Mouse (Mus musculus): ENCODE measurements around the gene Gm42906. TPM values are rescaled to one million over a fixed set of nuclear protein-coding genes. Genes with fewer than 3 reads are reported as not detected.
A peak's percentile ranks its signal among the peaks of the same experiment; 100 is the strongest.

Gene Gm42906
- polyA plus RNA-seq, 1 experiment from 2014 or later: 0.52 TPM

DNA sequence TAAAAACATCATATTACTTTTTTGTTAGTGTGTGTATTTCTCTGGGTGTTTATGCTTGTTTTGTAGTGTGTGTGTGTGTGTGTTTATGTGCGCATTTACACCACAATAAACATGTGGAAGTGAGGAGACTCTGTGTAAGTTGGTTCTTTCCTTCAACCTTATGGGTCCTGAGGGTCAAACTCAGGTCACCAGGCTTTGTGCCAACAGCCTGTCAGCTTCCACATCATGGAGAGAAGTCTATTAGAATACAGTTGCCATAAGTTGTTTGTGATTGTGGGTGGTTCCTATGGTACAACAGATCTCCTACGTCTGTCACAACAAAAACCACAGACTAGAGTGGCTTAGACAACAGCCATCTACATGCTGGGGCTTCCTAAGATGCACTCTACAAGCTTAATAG is 127.7 kb downstream of the Gm42906 start:
- DNase-seq (ENCODE audit: low spot score): no peak
- Histone ChIP-seq H3K9me3 (ENCODE audit: control insufficient read depth, low read length) (no peaks in the 10 kb centered on the region), H3K27me3 (ENCODE audit: control insufficient read depth, insufficient read depth, low read length) (no peaks in the 10 kb centered on the region), H3K27ac (replicated peaks) (no peak overlapping the region), H3K4me3 (ENCODE audit: low read depth, low read length) (no peak overlapping the region), H3K4me1 (replicated peaks; ENCODE audit: control insufficient read depth, insufficient read depth) (no peaks in the 10 kb centered on the region), H3K9ac (ENCODE audit: low read length) (no peak overlapping the region), H3K4me2 (replicated peaks; ENCODE audit: low read depth) (no peak overlapping the region), H3K36me3 (ENCODE audit: control insufficient read depth, insufficient read depth, low read length) (no peaks in the 10 kb centered on the region)
- 66% methylated on average over 2 of the region's 2 CpGs for WGBS
- no peak for ATAC-seq (ENCODE audit: low FRiP score, low TSS enrichment)
- TF ChIP-seq EP300 (optimal IDR thresholded peaks at IDR 0.05) (no peak), CTCF (IDR thresholded peaks at IDR 0.05; ENCODE audit: low read depth) (no peak)

DNA sequence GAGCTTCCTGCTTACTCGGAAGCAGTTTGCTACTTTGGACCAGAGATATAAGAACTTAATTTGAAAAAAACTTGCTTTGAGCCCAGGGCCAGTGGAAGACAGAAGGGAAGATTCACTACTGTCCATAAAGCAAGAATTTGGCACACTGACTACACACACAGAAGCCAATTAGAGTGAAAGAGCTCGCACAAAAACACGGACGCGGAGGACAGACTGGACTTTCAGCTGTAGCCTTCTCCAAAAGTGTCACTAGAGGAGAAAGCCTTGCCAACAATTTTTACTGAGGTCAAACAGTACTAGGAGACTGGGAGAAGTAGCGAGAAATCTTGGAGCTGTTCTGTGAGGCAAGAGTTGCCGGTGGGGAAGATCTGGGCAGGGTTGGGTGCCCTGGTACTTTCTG is 128.4 kb downstream of the Gm42906 start:
- no peak overlapping the region for H3K9ac ChIP-seq (ENCODE audit: low read length)
- 64% methylated on average over 7 of the region's 7 CpGs for WGBS
- no peak overlapping the region for H3K27ac ChIP-seq (replicated peaks)
- H3K4me2 ChIP-seq (replicated peaks; ENCODE audit: low read depth): no peak overlapping the region
- no peak for DNase-seq (ENCODE audit: low spot score)
- no peaks in the 10 kb centered on the region for H3K9me3 ChIP-seq (ENCODE audit: control insufficient read depth, low read length)
- H3K27me3 ChIP-seq (ENCODE audit: control insufficient read depth, insufficient read depth, low read length): no peaks in the 10 kb centered on the region
- H3K4me1 ChIP-seq (replicated peaks; ENCODE audit: control insufficient read depth, insufficient read depth): no peaks in the 10 kb centered on the region
- ATAC-seq (ENCODE audit: low FRiP score, low TSS enrichment): no peak
- TF ChIP-seq EP300 (optimal IDR thresholded peaks at IDR 0.05) (no peak), CTCF (IDR thresholded peaks at IDR 0.05; ENCODE audit: low read depth) (no peak)
- H3K4me3 ChIP-seq (ENCODE audit: low read depth, low read length): no peak overlapping the region
- no peaks in the 10 kb centered on the region for H3K36me3 ChIP-seq (ENCODE audit: control insufficient read depth, insufficient read depth, low read length)

DNA sequence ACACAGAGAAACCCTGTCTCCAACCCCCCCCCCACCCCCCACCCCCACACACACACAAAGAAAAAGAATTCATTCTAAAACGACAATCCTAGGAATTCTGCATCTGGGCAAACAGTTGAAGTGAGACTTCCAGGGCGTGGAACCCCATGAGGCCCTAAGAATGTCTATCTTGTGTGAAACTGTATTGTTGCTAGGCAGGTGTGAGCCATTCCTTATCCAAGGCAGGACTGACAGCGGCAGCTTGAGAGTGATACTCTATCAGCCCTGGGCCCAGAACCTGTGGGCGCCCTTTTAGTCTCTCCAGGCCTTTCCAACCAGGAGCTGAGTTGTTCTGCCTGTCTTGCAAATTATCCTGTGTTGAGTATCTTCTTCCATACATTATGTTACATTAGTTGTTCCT is 129.6 kb downstream of the Gm42906 start:
- no peaks in the 10 kb centered on the region for H3K9me3 ChIP-seq (ENCODE audit: control insufficient read depth, low read length)
- no peaks in the 10 kb centered on the region for H3K36me3 ChIP-seq (ENCODE audit: control insufficient read depth, insufficient read depth, low read length)
- no peaks in the 10 kb centered on the region for H3K4me1 ChIP-seq (replicated peaks; ENCODE audit: control insufficient read depth, insufficient read depth)
- no peak overlapping the region for H3K9ac ChIP-seq (ENCODE audit: low read length)
- H3K4me2 ChIP-seq (replicated peaks; ENCODE audit: low read depth): no peak overlapping the region
- WGBS: 45% methylated on average over 4 of the region's 4 CpGs
- H3K27ac ChIP-seq (replicated peaks): no peak overlapping the region
- DNase-seq (ENCODE audit: low spot score) (no peak), ATAC-seq (ENCODE audit: low FRiP score, low TSS enrichment) (no peak)
- no peaks in the 10 kb centered on the region for H3K27me3 ChIP-seq (ENCODE audit: control insufficient read depth, insufficient read depth, low read length)
- H3K4me3 ChIP-seq (ENCODE audit: low read depth, low read length): no peak overlapping the region
- TF ChIP-seq CTCF (IDR thresholded peaks at IDR 0.05; ENCODE audit: low read depth) (no peak), EP300 (optimal IDR thresholded peaks at IDR 0.05) (no peak)

DNA sequence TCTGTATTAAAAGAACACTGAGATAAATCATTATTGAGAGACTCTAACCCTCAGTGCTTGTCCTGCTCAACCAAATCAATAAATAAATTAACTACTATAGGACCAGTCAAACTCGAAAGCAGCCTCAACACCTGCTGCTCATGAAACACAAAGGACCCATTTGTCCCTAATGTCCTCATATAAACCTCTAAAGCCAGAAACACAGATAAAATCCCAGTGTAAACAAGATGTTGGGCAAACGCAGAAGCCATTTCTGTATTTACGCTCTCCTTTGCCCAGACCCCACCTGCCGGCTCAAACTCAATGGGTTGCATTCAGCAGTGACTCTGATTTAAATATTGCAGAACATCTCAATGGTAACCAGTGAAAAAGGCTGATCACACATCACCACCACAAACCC is 131.7 kb downstream of the Gm42906 start:
- Histone ChIP-seq H3K36me3 (ENCODE audit: control insufficient read depth, insufficient read depth, low read length) (no peaks in the 10 kb centered on the region), H3K9me3 (ENCODE audit: control insufficient read depth, low read length) (no peaks in the 10 kb centered on the region), H3K27me3 (ENCODE audit: control insufficient read depth, insufficient read depth, low read length) (no peaks in the 10 kb centered on the region), H3K27ac (replicated peaks) (no peak overlapping the region), H3K4me2 (replicated peaks; ENCODE audit: low read depth) (no peak overlapping the region), H3K4me1 (replicated peaks; ENCODE audit: control insufficient read depth, insufficient read depth) (no peaks in the 10 kb centered on the region), H3K4me3 (ENCODE audit: low read depth, low read length) (no peak overlapping the region), H3K9ac (ENCODE audit: low read length) (no peak overlapping the region)
- DNase-seq (ENCODE audit: low spot score) (peak; percentile 53), ATAC-seq (ENCODE audit: low FRiP score, low TSS enrichment) (peak; percentile 90)
- whole genome bisulfite sequencing: 37% methylated on average over 4 of the region's 4 CpGs
- TF ChIP-seq CTCF (IDR thresholded peaks at IDR 0.05; ENCODE audit: low read depth) (peak; percentile 30; the same call in 1 of the 2 replicates), EP300 (optimal IDR thresholded peaks at IDR 0.05) (no peak)

DNA sequence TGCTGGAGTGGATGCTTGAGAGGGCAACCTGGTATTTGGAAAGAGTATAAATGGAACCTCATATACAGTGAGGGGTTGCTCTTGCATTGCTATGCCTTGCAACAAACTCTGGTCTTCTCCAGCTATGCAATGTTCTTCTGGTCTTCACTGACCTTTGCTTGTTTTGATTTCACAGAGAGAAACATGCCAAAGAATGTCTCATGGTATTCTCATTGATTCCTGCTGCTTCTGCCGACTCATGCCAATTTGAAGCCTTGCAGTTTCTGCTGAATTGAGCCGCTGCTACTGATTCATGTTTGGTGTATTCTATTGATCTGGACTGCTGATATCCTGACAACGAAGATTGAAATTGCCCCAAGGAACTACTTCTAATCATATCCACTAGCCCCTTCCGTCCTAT is 134.4 kb downstream of the Gm42906 start:
- TF ChIP-seq EP300 (optimal IDR thresholded peaks at IDR 0.05) (no peak), CTCF (IDR thresholded peaks at IDR 0.05; ENCODE audit: low read depth) (no peak)
- no peaks in the 10 kb centered on the region for H3K4me1 ChIP-seq (replicated peaks; ENCODE audit: control insufficient read depth, insufficient read depth)
- no peak for DNase-seq (ENCODE audit: low spot score)
- no peak for ATAC-seq (ENCODE audit: low FRiP score, low TSS enrichment)
- H3K27ac ChIP-seq (replicated peaks): no peak overlapping the region
- H3K36me3 ChIP-seq (ENCODE audit: control insufficient read depth, insufficient read depth, low read length): no peaks in the 10 kb centered on the region
- no peak overlapping the region for H3K4me2 ChIP-seq (replicated peaks; ENCODE audit: low read depth)
- 85% methylated on average over 4 of the region's 4 CpGs for WGBS
- no peaks in the 10 kb centered on the region for H3K9me3 ChIP-seq (ENCODE audit: control insufficient read depth, low read length)
- H3K9ac ChIP-seq (ENCODE audit: low read length): no peak overlapping the region
- no peak overlapping the region for H3K4me3 ChIP-seq (ENCODE audit: low read depth, low read length)
- no peaks in the 10 kb centered on the region for H3K27me3 ChIP-seq (ENCODE audit: control insufficient read depth, insufficient read depth, low read length)

DNA sequence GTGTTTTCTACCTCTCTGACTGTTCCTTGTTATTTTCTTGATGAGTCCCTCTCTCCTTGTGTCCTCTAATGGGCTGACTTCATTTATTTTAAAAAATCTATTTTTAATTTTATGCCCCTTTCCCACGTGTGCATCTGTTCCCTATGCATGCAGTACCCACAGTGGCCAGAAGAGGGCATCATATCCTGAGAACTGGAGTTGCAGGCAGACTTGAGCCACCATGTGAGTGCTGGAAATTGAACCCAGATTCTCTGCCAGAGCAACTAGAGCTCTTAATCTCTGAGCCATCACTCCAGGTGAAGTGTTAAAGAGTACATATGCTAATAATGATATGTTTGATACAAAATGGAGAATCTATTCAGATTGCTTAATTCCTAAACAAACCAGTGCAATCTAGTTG is 135.7 kb downstream of the Gm42906 start:
- ATAC-seq (ENCODE audit: low FRiP score, low TSS enrichment) (no peak), DNase-seq (ENCODE audit: low spot score) (no peak)
- Histone ChIP-seq H3K9me3 (ENCODE audit: control insufficient read depth, low read length) (no peaks in the 10 kb centered on the region), H3K27me3 (ENCODE audit: control insufficient read depth, insufficient read depth, low read length) (no peaks in the 10 kb centered on the region), H3K36me3 (ENCODE audit: control insufficient read depth, insufficient read depth, low read length) (no peaks in the 10 kb centered on the region), H3K4me3 (ENCODE audit: low read depth, low read length) (no peak overlapping the region), H3K9ac (ENCODE audit: low read length) (no peak overlapping the region), H3K27ac (replicated peaks) (no peak overlapping the region), H3K4me1 (replicated peaks; ENCODE audit: control insufficient read depth, insufficient read depth) (no peaks in the 10 kb centered on the region), H3K4me2 (replicated peaks; ENCODE audit: low read depth) (no peak overlapping the region)
- 26% methylated on average over 1 of the region's 1 CpGs for WGBS
- TF ChIP-seq CTCF (IDR thresholded peaks at IDR 0.05; ENCODE audit: low read depth) (peak; percentile 67), EP300 (optimal IDR thresholded peaks at IDR 0.05) (no peak)

Data from stomach, postnatal 0 days (tissue).